Mouse (Mus musculus) macrophage (primary cell): ENCODE results near the gene Padi6. TPM values are rescaled to one million over a fixed set of nuclear protein-coding genes. Genes with fewer than 3 reads are reported as not detected.

Experiments used
- H3K27ac ChIP-seq: fragments of 350-480 bp; formaldehyde crosslinking; 2 replicates; pipeline ENCODE4 v1.9.0; 2021
- H3K36me3 ChIP-seq: fragments of 350-480 bp; formaldehyde crosslinking; 2 replicates; pipeline ENCODE4 v1.9.0; 2021; ENCODE audit errors: inconsistent target
- H3K4me3 ChIP-seq: fragments of 350-480 bp; formaldehyde crosslinking; 2 replicates; pipeline ENCODE4 v1.9.0; 2021; ENCODE audit errors: inconsistent target
- H3K79me2 ChIP-seq: fragments of 350-480 bp; formaldehyde crosslinking; 2 replicates; pipeline ENCODE4 v1.9.0; 2021; ENCODE audit errors: inconsistent target
- WGBS: methylation state at CpG from one replicate; pipeline ENCODE4 v1.1.7; 2026; ENCODE audit warnings: inconsistent platforms; ENCODE audit not compliant: missing documents; 5-methylcytosine and 5-hydroxymethylcytosine counted together
- polyA plus RNA-seq: library from polyadenylated mRNA; stranded (reverse); fragments of 250-400 nt; gene quantifications from 3 replicates; pipeline ENCODE4 v1.2.4, GENCODE M21; 2018; ENCODE audit warnings: inconsistent platforms

Gene Padi6
- polyA plus RNA-seq, 1 experiment from 2014 or later: not detected

- Histone ChIP-seq H3K27ac (no peak overlapping the region), H3K79me2 (no peaks in the 10 kb centered on the region), H3K4me3 (no peak overlapping the region), H3K36me3 (no peaks in the 10 kb centered on the region)
- 41% methylated on average over 4 of the region's 4 CpGs for WGBS
These were observed 48.9 kb downstream of the Padi6 start for GRCm38 (mm10) chr4:140693513-140693912.

- no peaks in the 10 kb centered on the region for H3K36me3 ChIP-seq
- no peaks in the 10 kb centered on the region for H3K79me2 ChIP-seq
- 69% methylated on average over 6 of the region's 7 CpGs for WGBS
- no peak overlapping the region for H3K4me3 ChIP-seq
- no peak overlapping the region for H3K27ac ChIP-seq
These were observed 51.0 kb downstream of the Padi6 start for GRCm38 (mm10) chr4:140691481-140691880.

- H3K79me2 ChIP-seq: no peaks in the 10 kb centered on the region
- no peaks in the 10 kb centered on the region for H3K36me3 ChIP-seq
- 70% methylated on average over 16 of the region's 16 CpGs for WGBS
- no peak overlapping the region for H3K27ac ChIP-seq
- no peak overlapping the region for H3K4me3 ChIP-seq
These were observed 52.4 kb downstream of the Padi6 start for GRCm38 (mm10) chr4:140689873-140690655.

- Histone ChIP-seq H3K27ac (peak overlapping the region; percentile 43), H3K4me3 (no peak overlapping the region), H3K79me2 (no peaks in the 10 kb centered on the region), H3K36me3 (no peaks in the 10 kb centered on the region)
- WGBS: 65% methylated on average over 5 of the region's 5 CpGs
These were observed 53.5 kb downstream of the Padi6 start for GRCm38 (mm10) chr4:140688826-140689425.

GRCm38 (mm10) chr4:140688044-140688825 is 54.2 kb downstream of the Padi6 start:
- Histone ChIP-seq H3K4me3 (no peak overlapping the region), H3K27ac (peak overlapping the region; percentile 43), H3K36me3 (no peaks in the 10 kb centered on the region), H3K79me2 (no peaks in the 10 kb centered on the region)
- WGBS: 49% methylated on average over 11 of the region's 12 CpGs

GRCm38 (mm10) chr4:140684881-140685303 is 57.6 kb downstream of the Padi6 start:
- H3K36me3 ChIP-seq: no peaks in the 10 kb centered on the region
- 49% methylated on average over 6 of the region's 6 CpGs for WGBS
- H3K79me2 ChIP-seq: no peaks in the 10 kb centered on the region
- no peak overlapping the region for H3K4me3 ChIP-seq
- peak overlapping the region; percentile 86 for H3K27ac ChIP-seq

- no peak overlapping the region for H3K4me3 ChIP-seq
- H3K27ac ChIP-seq: peak overlapping the region; percentile 86
These were observed 58.1 kb downstream of the Padi6 start for GRCm38 (mm10) chr4:140684141-140684871.

GRCm38 (mm10) chr4:140683608-140684007 is 58.8 kb downstream of the Padi6 start:
- Histone ChIP-seq H3K27ac (peak overlapping the region; percentile 86), H3K36me3 (no peaks in the 10 kb centered on the region), H3K4me3 (no peak overlapping the region), H3K79me2 (no peaks in the 10 kb centered on the region)
- 71% methylated on average over 8 of the region's 8 CpGs for WGBS

More at GRCm38 (mm10) chr4:140684141-140684871, 58.1 kb downstream of the Padi6 start:
- 2% methylated on average over 16 of the region's 16 CpGs for WGBS
- no peaks in the 10 kb centered on the region for H3K79me2 ChIP-seq
- H3K36me3 ChIP-seq: no peaks in the 10 kb centered on the region

- no peak overlapping the region for H3K4me3 ChIP-seq
- H3K36me3 ChIP-seq: no peaks in the 10 kb centered on the region
- no peaks in the 10 kb centered on the region for H3K79me2 ChIP-seq
- WGBS: 36% methylated on average over 8 of the region's 8 CpGs
- no peak overlapping the region for H3K27ac ChIP-seq
These were observed 61.6 kb downstream of the Padi6 start for GRCm38 (mm10) chr4:140680731-140681397.

- WGBS: 33% methylated on average over 11 of the region's 18 CpGs
- H3K36me3 ChIP-seq: no peaks in the 10 kb centered on the region
- no peaks in the 10 kb centered on the region for H3K79me2 ChIP-seq
- H3K27ac ChIP-seq: no peak overlapping the region
- no peak overlapping the region for H3K4me3 ChIP-seq
These were observed 62.6 kb downstream of the Padi6 start for GRCm38 (mm10) chr4:140679723-140680380.

- Histone ChIP-seq H3K4me3 (no peak overlapping the region), H3K79me2 (no peaks in the 10 kb centered on the region), H3K27ac (no peak overlapping the region), H3K36me3 (no peaks in the 10 kb centered on the region)
- 15% methylated on average over 5 of the region's 5 CpGs for WGBS
These were observed 63.4 kb downstream of the Padi6 start for GRCm38 (mm10) chr4:140679038-140679437.
